Mouse (Mus musculus) liver, embryonic 16.5 days (tissue): ENCODE measurements around the gene Mrpl46. TPM values are rescaled to one million over a fixed set of nuclear protein-coding genes. Genes with fewer than 3 reads are reported as not detected.

Experiments
- ATAC-seq: fragments of 200-750 bp; cut with Nextera tagmentation; 2 replicates; pipeline ENCODE4 v1.8.0; 2017; ENCODE audit warnings: low read depth, mild to moderate bottlenecking, moderate number of reproducible peaks, moderate library complexity
- H3K27ac ChIP-seq: fragments of 300-500 bp; sonication (generic); 2 replicates; pipeline ENCODE4 v1.5.1; 2014; ENCODE audit warnings: mild to moderate bottlenecking, low read length
- H3K27me3 ChIP-seq: fragments of 300-500 bp; sonication (generic); 2 replicates; pipeline ENCODE4 v1.6.1; 2014; ENCODE audit warnings: low read depth, low read length, mixed read lengths; ENCODE audit not compliant: control insufficient read depth, insufficient read depth
- H3K36me3 ChIP-seq: fragments of 300-500 bp; sonication (generic); 2 replicates; pipeline ENCODE4 v1.6.1; 2014; ENCODE audit warnings: mild to moderate bottlenecking; ENCODE audit not compliant: control insufficient read depth, insufficient read depth
- H3K4me1 ChIP-seq: fragments of 300-500 bp; sonication (generic); 2 replicates; pipeline ENCODE4 v1.6.1; 2014; ENCODE audit warnings: low read depth, low read length, mixed read lengths; ENCODE audit not compliant: control insufficient read depth
- H3K4me2 ChIP-seq: fragments of 300-500 bp; sonication (generic); 2 replicates; pipeline ENCODE4 v1.6.1; 2014; ENCODE audit warnings: low read depth, low read length, mixed read lengths
- H3K4me3 ChIP-seq: fragments of 300-500 bp; sonication (generic); 2 replicates; pipeline ENCODE4 v1.5.1; 2014; ENCODE audit warnings: low read depth, mild to moderate bottlenecking, low read length
- H3K9ac ChIP-seq: fragments of 300-500 bp; sonication (generic); 2 replicates; pipeline ENCODE4 v1.6.1; 2014; ENCODE audit warnings: low read depth, low read length
- H3K9me3 ChIP-seq: fragments of 300-500 bp; sonication (generic); replicated peaks from 2 replicates; pipeline ENCODE4 v1.6.1; 2016; ENCODE audit warnings: low read length; ENCODE audit not compliant: control insufficient read depth
- WGBS: fragments of 180-500 bp; shearing (Covaris S2); extraction: QIAGEN DNeasy Blood & Tissue Kit; methylation state at CpG from one replicate; pipeline ENCODE4 v1.1.7; 2014; ENCODE audit not compliant: insufficient replicate concordance; 5-methylcytosine and 5-hydroxymethylcytosine counted together
- polyA plus RNA-seq: library from polyadenylated mRNA; unstranded; fragments of >200 nt; fragmentation: Nextera tagmentation; extraction: Ambion mirVana; gene quantifications from 2 replicates; pipeline ENCODE4 v1.2.1, GENCODE M21; 2015

Mrpl46 gene
- polyA plus RNA-seq = 33.4 and 38.8 TPM in 2 replicates

DNA sequence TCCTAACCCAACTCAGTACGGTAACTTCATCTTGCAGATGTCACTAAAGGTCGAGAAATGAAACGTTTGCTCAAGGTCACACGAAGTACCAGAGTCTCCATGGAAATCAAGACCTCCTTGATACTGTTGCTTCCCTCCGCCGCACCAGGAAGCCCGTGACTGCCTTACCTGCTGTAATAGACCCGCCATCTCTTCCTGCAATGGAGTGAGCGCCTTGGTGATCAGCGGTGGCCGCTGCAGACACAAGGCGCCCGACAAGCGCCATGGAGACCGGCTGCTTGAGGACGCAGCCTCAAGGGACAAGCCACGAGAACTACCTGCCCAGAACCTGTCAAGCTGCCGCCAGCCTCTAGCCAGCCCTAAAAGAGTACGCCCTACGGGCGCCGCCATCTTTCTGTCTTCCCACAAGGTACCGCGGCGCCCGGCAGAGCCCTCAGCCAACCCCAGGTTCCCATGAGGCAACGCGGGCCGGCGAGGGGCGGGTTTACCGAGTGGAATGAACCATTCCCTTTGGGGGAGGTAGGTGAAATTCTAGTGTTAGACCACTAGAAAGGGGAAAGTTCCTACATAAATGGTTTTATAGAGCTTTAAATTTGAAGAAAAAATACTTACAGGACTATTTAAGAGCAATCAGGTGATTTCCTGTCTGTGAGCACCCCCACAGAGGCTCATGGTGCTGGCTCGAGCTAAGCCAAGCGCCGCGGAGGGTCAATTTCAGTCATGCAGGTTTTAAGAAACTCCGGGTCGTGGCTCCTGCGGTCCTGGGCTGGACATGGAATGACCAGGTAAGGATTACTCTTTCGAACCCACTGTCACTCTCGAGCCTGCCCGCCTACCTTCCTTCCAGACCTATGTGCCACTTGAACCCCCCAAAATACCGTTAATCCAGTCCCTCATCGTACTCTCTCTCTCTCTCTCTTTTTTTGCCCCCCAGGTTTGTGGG lies at the start of gene Mrpl46, which contains the start of gene Mrps11:
Mrpl46 (minus strand) TSS at position 893 of the 943 bp plus-strand sequence.
Mrps11 (plus strand) TSS at position 481 of the 943 bp plus-strand sequence.
- Histone ChIP-seq H3K27me3 (no peaks in the 10 kb centered on the region), H3K36me3 (peaks cover 19% of the 10 kb centered on the region), H3K9ac (peak within 1 kb of the TSS; percentile 76), H3K4me1 (peaks cover 18% of the 10 kb centered on the region), H3K4me2 (peak within 1 kb of the TSS; percentile 79), H3K27ac (peak within 1 kb of the TSS; percentile 72), H3K9me3 (no peaks in the 10 kb centered on the region), H3K4me3 (peak within 1 kb of the TSS; percentile 97)
- ATAC-seq = peak; percentile 99
- WGBS = under 1% methylated on average over 44 of the region's 44 CpGs

DNA sequence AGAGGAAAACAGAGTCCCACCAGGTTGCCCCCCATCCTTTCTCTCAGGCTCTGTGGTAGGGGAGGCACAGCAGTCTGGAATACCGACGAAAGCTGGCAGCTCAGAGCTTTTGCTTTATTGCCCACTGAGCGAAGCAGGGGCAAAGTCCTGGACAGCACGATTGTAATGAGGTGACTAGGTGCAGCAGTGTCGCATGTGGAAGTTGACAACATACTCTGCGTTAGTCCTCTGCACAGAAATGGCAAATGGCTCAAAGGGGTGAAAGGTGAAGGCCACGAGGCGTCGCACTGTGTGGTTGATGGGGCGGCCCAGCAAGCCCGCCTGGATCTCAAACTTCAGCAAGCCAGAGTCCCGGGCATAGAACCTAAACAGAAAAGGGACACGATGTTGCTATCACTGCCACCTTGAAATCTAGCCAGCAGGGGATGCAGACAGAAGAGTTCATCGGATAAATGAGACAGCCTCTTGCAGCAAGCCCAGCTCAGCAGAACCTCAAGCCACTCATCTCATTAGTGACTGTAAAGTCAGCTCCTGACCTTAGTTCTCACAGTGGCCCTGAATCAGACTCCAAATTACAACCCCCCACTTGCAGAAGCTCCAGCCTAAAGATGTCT lies 44.5 kb upstream of the Mrpl46 start:
- ATAC-seq = peak; percentile 60
- 71% methylated on average over 14 of the region's 14 CpGs for WGBS
- Histone ChIP-seq H3K27ac (no peak overlapping the region), H3K36me3 (peaks cover 2% of the 10 kb centered on the region; the same call in 1 of the 2 replicates), H3K4me3 (no peak overlapping the region), H3K4me1 (no peaks in the 10 kb centered on the region), H3K9ac (no peak overlapping the region), H3K4me2 (no peak overlapping the region), H3K9me3 (no peaks in the 10 kb centered on the region), H3K27me3 (no peaks in the 10 kb centered on the region)

DNA sequence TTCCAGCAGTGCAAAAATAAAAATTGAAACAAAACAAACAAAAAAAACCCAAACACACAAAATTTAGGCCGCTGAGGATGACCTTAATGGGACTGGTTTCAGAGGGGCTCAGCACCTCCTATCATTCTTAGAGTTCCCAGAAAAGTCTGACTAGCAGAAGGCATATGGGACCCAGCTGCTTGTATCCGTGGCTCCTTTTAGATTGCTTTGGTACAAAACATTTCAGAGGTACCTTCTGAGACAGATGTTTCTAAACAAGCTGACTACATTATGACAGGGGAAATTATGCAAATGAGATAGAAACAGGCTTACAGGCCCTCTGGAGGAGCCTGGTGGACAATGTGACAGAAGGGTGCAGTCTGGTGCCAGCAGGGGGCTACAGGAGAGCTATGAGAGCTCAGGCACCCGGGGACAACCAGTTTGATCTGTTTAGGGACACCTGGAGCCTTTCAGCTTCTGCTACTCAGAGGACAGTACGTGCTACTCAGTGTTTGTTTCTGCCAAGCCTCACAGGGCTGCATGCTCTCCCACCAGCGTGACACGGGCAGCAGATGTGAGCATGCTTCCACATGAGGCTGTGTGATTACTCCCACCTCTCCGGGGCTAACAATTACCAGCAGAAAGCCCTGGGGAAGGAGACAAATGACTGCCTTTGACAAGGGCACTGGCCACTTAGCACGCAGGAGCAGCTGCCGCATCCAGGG lies 43.5 kb upstream of the Mrpl46 start:
- Histone ChIP-seq H3K4me1 (no peaks in the 10 kb centered on the region), H3K36me3 (peaks cover 2% of the 10 kb centered on the region; the same call in 1 of the 2 replicates), H3K9ac (no peak overlapping the region), H3K4me3 (no peak overlapping the region), H3K27ac (no peak overlapping the region), H3K9me3 (no peaks in the 10 kb centered on the region), H3K4me2 (no peak overlapping the region), H3K27me3 (no peaks in the 10 kb centered on the region)
- 69% methylated on average over 9 of the region's 9 CpGs for WGBS
- ATAC-seq = no peak

DNA sequence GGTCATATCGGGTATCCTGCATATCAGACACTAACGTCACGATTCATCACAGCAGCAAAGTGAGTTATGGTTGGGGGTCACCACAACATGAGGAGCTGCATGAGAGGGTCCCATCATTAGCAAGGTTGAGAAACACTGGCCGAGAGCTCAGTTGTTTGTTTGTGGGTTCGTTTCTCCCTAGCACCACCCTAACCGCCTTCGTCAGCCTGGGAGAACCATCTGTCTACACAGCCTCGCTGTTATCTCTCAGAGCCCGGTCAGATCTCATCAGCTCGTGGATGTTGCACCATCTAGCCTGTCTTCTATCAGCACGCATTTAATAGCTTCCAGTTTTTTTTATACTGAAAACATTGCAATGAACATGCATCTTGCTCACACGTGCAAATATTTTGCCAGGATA lies 35.0 kb upstream of the Mrpl46 start:
- ATAC-seq = no peak
- no peaks in the 10 kb centered on the region for H3K9me3 ChIP-seq
- H3K4me3 ChIP-seq = no peak overlapping the region
- no peak overlapping the region for H3K27ac ChIP-seq
- H3K4me2 ChIP-seq = no peak overlapping the region
- no peak overlapping the region for H3K9ac ChIP-seq
- no peaks in the 10 kb centered on the region for H3K36me3 ChIP-seq
- WGBS = 40% methylated on average over 12 of the region's 12 CpGs
- H3K27me3 ChIP-seq = no peaks in the 10 kb centered on the region
- H3K4me1 ChIP-seq = peaks cover 5% of the 10 kb centered on the region

DNA sequence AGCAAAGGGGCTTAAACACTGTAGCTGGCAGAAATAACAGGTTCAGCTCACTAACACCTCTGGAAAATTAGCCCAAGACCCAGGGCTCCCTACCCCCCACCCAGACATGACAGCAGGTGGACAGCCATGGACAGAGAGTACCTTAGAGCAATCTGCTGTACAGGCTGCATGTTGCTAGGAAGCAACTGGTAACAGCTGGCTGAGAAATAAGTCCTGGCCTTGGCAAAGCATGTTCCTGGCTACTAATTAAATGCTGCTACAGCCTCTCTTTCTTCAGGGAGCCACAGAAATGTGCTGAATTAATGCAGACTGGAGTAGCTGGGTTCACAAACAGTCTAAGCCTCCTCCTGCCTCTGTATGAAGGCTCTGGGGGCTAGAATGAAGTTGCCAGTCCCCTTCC lies 31.4 kb upstream of the Mrpl46 start:
- no peak overlapping the region for H3K9ac ChIP-seq
- H3K36me3 ChIP-seq = no peaks in the 10 kb centered on the region
- no peak overlapping the region for H3K4me3 ChIP-seq
- ATAC-seq = no peak
- H3K4me2 ChIP-seq = no peak overlapping the region
- H3K27ac ChIP-seq = no peak overlapping the region
- no peaks in the 10 kb centered on the region for H3K27me3 ChIP-seq
- H3K4me1 ChIP-seq = peaks cover 5% of the 10 kb centered on the region
- no peaks in the 10 kb centered on the region for H3K9me3 ChIP-seq

DNA sequence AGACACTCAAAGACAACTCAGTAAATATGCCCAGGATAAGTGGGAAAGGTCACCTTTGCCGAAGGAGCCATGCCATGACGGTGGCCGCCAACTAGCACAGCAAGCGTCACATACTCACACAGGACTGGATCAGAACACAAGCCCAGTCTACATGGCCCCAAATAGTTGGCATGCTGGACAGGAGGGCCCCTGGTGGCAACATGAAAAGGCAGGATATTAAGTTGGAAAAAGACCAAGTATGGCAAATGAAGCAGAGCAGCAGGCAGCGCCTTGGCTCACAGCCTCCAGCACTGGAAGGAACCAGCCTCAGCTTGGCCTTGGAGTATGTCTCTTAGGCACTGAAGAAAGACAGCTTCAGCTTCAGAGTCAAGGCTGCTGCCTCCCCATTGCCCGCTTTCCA lies 30.5 kb upstream of the Mrpl46 start:
- Histone ChIP-seq H3K9ac (no peak overlapping the region), H3K4me3 (no peak overlapping the region), H3K4me2 (no peak overlapping the region), H3K27ac (no peak overlapping the region), H3K9me3 (no peaks in the 10 kb centered on the region), H3K4me1 (peaks cover 5% of the 10 kb centered on the region), H3K27me3 (no peaks in the 10 kb centered on the region), H3K36me3 (no peaks in the 10 kb centered on the region)
- no peak for ATAC-seq
- 78% methylated on average over 6 of the region's 6 CpGs for WGBS

DNA sequence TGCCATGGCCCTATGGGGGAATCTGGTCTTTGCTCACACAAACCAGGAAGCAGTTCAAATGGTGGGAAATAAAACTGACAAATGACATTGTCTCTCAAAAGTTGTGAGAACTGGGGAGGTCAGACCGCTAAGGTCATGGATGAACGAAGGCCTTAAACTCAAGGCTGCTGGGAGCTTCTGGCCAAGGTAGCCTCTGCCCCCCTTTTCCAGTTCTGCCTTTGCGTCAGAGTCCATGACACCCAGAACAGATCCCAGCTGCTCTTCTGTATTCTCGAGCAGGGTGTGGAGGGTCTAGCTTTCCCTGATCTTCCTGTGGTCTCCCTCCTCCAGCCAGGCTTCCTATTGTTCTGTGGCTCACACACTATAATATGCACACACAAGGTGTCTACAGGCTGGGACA lies 23.9 kb upstream of the Mrpl46 start:
- no peaks in the 10 kb centered on the region for H3K27me3 ChIP-seq
- no peak overlapping the region for H3K4me3 ChIP-seq
- no peak overlapping the region for H3K4me2 ChIP-seq
- no peak for ATAC-seq
- no peak overlapping the region for H3K9ac ChIP-seq
- no peak overlapping the region for H3K27ac ChIP-seq
- H3K9me3 ChIP-seq = no peaks in the 10 kb centered on the region
- no peaks in the 10 kb centered on the region for H3K36me3 ChIP-seq
- H3K4me1 ChIP-seq = no peaks in the 10 kb centered on the region
- 72% methylated on average over 4 of the region's 4 CpGs for WGBS

DNA sequence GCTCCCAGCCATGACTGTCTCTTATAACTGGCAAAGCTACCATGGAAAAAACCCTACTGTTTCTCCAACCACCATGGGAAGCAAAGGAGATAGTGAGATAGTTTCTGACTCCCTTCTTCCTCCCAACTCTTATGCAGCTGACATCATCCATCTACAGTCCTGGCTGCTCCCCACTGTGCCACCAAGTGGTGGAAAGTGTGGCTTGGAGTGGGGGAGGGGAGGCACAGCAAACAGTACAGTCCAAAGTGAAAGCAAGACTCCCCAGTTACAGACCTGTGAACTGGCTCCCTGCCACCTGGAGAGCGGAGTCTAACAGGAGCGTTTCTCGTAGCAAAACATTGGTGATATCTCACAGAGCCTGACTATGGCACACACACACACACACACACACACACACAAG lies 20.5 kb upstream of the Mrpl46 start:
- 73% methylated on average over 3 of the region's 3 CpGs for WGBS
- H3K9me3 ChIP-seq = no peaks in the 10 kb centered on the region

More for the DNA sequence above, 20.5 kb upstream of the Mrpl46 start:
- no peak overlapping the region for H3K9ac ChIP-seq
- no peak overlapping the region for H3K4me2 ChIP-seq
- H3K27ac ChIP-seq = no peak overlapping the region
- H3K4me1 ChIP-seq = peaks cover 23% of the 10 kb centered on the region
- no peaks in the 10 kb centered on the region for H3K27me3 ChIP-seq
- H3K36me3 ChIP-seq = no peaks in the 10 kb centered on the region
- H3K4me3 ChIP-seq = no peak overlapping the region
- peak; percentile 48 for ATAC-seq
